Mouse (Mus musculus): ENCODE results near the gene Eef1a2.

Eef1a2 gene

DNA sequence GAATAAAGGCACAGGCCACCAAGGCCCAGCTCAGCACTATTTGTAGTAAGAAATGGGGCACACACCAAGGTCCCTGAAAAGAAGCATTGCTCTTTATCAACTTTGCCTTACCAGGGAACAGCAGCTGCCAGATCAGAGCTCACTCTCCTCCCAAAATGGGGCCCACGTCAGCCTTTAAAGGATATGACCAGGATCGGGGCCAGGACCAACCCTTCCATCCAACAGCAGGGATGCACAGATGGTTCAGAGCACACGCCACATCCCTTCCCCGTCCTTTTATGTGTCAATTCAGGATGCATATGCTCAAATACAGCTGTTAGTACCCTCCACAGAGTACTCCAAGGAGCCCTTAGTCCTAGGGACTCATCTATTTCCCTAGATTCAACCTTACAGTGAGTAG is 26.6 kb downstream of the Eef1a2 start:
- no peak for DNase-seq

DNA sequence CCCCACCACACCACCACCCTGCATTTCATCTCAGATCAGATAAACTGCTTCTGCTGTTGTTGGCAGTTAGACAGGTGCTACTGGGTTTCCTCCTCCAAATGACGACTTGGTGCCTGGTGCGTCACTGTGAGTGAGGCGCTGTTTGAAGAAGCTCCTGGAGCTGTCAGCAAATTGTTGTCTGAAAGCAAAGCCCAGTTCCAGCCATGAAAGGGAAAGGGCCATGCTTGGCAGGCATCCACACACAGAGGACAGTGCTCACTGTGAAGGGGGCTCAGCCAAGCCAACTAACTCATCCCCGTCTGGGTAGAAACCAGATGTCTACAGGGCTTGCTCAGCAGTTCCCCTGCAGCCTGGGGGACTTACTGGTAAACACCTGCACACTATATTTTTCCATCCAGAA is 27.9 kb downstream of the Eef1a2 start:
- no peak for DNase-seq

DNA sequence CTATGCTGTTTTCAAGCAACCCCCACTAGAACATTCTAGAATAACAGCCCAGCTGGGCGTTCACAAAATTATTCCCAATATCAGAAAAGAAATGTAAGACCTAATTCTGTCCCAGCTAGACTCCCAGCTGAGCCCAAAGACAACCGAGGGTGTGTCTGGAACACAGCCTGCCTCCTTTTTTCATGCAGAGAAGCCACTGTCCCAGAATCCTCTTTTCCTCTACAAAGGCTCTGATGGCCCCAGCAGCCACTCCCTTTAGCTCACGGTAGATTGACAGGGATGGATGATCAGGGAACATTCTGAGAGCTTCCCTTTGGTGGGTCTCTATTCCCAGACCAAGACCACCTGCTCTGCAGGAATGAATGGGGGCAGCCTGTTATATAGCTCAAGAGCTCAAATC is 29.0 kb downstream of the Eef1a2 start:
- DNase-seq, result no peak

DNA sequence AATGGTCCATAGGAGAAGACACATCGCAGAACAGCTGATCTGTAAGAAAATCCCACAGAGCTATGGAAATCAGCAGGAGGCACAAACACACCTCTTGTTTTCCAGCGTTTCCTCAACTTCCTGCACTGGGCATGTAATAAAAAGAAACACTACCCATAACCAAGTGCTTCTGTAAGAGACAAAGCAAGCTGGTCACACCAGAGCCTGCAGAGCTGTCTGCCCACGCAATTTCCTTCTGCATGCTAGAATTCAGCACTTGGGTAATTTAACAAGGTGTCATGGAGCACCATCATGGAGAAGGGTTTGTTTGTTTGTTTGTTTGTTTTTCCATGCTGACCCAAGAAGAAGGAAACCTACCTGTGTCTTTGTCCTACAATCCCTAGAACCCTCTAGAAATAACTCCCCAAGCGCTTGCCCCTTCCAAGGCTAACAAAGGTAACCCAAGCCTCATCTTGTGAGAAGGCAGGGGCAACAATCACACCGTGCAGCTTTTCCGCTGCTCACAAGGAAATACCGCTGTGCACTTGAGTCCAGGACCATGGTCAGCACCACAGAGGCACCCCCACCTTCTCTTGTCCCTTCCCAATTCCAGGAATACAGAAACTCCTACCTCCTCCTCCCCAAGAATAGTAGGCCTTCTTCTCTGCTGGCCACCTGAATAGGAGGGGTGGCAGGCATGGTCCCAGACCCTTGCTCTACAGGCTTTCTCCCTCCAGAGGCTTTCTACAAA is 30.9 kb downstream of the Eef1a2 start:
- peak; percentile 46 for DNase-seq

DNA sequence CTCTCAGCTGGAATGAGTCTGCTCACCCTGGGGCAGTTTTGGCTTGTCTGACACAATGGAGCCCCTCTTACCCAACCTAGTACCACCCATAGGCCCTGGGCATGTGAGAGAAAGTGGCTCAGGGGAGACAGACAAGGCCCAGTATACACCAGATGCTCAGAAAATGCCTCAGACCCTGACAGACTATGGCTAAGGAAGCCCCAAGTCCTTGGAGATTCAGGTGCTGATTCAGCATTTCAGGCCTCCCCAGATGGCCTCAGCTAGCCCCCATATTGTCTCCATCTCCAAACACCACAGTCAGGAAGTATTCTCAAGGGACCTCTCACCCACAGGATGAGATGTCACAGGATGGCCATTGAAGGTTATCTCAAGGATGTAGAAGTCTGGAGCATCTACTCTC is 34.2 kb downstream of the Eef1a2 start:
- no peak for DNase-seq

DNA sequence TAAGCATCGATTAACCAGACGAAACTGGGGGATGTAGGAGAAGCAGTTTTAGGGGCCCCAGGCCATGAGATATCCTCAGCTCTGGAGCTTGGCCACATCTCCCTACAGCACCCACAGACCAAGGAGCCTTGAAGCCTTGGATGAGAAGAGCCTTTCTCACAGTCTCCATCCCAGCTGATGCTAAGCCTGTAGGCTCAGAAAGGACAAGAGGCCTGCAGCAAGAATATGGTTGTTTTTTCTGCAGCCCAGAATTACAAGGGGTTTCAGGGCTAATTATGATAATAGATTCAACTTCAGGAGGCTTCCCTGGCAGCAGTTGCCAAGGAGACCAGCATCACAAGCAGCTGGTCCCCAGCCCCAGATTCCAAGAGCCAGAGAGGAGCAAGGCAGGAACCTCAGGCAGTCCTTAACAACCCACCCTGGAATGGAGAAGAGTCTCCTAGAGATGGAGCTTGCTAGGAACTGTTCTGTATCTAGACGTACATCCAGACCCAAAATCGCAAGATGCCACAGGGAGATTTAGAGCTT is 35.8 kb downstream of the Eef1a2 start:
- DNase-seq, result peak; percentile 59

DNA sequence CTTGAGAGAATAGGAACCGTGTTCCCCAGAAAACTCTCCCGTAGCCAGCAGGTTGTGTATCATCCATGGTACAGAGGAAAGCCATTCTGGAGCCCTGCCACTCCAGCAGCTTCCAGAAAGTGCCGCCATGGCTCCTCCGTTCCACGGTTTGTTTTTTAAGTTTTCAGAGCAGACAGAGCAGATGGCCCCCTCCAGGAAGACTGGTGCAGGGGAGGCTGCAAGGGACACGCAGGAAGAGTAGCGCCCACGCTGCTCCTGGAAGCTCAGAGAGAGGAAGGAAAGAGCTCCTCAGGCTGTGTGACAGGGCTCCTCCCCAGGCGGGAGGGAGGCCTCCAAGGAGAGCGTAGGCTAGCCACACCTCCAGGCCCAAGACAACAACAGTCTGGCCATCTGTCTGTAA is 36.9 kb downstream of the Eef1a2 start:
- DNase-seq, result no peak

DNA sequence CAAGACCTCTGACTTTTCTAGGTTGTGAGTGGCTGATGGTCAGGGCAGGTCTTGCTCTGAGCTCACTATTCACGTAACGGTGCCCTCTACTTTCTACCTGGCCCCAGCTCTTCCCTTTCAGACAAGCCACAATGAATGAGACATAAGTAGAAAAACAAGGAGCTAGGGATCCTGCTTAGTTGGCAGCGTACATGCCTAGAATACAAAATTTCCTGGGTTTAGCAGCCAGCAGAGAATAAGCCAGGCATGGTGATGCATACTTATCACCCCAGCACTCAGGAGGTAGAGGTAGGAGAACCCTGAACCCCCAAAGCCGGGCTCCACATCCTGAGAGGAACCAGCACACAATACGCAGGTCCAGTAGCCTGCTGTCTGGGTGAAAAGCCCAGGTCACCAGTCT is 40.4 kb downstream of the Eef1a2 start:
- no peak for DNase-seq

DNA sequence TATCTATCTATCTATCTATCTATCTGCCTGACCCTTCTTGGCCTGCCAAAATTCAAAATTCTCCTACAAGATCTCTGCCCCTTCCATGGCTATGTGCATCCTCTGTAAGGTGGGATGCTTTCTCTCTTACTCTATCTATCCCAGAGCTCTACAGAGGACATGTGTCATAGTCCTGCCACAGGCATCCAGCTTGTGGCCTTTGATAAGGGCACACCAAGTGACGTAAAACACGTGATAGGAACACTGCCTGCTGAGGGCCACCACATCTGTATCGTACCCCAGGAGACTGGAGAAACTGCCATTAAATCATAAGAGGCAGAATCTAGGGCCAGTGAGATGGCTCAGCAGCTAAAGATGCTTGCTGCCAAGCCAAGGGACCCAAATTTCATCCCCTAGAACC is 41.4 kb downstream of the Eef1a2 start:
- no peak for DNase-seq

DNA sequence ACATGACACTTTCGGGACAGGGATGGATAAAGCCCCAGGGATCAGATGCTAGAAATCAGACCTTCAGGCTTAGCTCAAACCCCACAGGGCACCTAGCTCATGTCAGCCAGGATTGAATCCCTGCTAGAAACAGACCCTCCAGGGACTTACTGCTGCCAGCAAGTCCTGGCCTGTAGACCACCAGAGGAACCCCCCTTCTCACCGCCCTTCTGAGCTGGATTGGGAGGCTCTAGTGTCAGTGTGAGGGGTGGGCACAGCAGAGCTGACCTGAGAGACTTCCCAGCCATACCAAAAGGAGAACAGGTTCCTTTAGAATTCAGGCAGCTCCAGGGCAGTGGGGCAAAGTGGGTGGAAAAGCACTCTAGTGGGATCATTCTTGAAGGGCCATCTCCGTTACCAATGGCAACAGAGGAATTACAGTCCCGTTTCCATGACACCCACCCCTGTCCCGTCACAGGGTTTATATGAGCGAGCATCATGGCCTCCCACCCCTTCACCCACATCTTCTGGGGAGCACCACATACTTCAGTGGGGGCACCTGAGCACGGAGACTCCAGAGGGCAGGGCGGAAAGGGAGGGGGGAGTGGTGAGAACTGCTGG is 43.0 kb downstream of the Eef1a2 start:
- peak; percentile 39 for DNase-seq

DNA sequence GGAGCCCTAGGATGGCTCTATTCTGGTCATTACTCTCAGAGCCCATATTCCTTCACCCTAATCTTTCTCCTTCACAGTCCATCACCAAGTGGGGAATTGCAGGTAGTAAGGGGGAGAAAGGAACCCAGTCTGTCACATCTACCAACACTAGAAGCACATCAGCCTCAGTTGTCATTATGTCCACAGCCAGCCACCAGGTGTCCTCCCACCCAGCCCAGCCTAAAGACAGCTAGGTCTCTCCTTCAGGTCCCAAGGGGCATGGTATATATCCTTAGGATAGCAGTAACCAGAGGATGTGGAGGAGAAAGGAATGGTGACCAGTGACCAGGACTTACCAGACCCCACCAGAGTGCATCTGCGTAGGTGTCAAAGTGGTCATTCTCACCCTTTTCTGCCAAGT is 45.1 kb downstream of the Eef1a2 start:
- no peak for DNase-seq

DNA sequence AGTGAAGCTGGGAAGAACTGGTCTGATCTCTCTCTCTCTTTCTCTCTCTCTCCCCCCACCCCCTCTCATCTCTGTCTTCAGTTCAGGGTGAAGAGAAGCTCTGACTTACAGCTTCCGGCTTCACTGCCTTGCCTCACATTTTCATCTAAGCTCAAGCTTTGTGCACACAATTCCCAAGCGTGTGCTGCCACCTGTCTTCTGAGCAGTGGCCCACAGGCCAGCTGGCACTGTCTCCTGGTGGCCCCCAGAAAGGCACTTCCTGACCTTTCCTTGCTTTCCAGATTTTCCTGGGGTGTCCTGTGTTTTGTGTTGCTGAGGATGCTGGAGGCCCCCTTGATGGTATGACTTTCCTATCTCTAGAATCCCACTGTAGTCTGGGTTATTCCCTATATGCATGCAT is 52.7 kb downstream of the Eef1a2 start:
- DNase-seq, result no peak

DNA sequence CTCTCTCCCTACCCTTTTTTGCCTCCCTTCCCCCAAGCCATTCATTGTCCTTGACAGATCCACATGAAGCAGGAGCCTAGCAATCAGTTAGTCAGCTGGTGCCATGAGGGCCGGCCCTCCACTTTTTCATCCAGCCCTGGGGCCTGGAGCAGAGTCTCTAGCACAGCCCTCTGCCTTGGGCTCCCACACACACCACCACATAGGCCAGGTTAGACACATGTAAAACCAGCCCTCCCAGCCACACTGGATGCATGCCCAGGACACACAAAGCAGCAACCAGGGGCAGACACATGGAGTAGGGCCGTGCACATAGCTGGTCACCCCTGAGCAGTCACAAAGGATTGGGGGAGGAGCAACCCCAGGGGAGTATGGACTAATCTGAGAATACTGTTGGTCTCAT is 54.7 kb downstream of the Eef1a2 start:
- DNase-seq, result peak; percentile 31

DNA sequence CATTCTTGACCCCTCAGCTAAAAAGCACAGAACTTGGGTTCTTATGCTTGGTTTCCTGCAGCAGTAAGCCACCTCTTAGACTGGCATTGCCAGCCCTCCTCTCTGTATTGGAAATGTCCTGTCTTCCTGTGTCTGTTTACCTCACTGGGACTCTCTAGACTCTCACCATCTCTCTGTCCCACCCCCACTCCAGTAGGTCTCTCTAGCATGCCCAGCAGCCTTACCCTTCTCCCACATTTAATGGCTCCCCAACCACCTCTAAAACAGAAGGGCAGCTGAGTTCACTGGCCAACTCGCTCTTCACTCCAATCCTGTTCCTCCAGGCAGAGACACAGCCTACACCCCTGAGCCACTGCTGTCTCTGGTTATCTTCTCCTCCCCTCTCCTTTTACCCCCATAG is 55.2 kb downstream of the Eef1a2 start:
- DNase-seq, result no peak

DNA sequence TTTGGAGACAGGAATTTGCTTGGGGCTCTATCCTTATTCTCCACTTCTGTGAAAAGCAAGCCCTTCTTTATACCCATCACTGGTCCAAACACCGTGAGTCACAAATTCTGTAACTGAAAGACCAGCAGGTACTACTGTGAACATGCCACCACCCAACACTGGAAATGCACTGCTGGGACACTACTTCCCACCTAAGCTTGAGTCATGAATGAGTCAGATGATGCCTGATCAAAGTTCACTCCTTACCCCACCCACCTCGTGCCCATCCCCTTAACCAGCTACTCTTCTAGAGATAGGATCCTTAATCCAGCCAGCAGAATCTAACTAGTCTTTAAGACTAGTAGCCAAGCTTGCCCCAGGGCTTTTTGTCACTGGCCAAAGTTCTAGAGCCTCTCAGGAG is 56.7 kb downstream of the Eef1a2 start:
- DNase-seq, result no peak

Measured in embryo, embryonic 11 days (tissue).